Mouse (Mus musculus) inflammation-experienced regulatory T-cells, adult 6 months (primary cell): ENCODE measurements around the gene Myo3b. TPM values are rescaled to one million over a fixed set of nuclear protein-coding genes. Genes with fewer than 3 reads are reported as not detected.

Experiments
- polyA plus RNA-seq, 3 experiments: library from polyadenylated mRNA; unstranded; fragments of 100-300 nt; shearing (Covaris generic); gene quantifications; one replicate each; pipeline ENCODE4 v1.2.1; 2017

Gene Myo3b
- polyA plus RNA-seq, 3 experiments from 2014 or later = 7.0 to 13.4 (median 13.0) TPM

Other genes with a start within 250 kb of the Myo3b start
- gene Ccdc173, start 249.6 kb upstream of the Myo3b start, polyA plus RNA-seq = 1 to 10 TPM; 3.8 to 4.6 (median 4.3) TPM
- 10 to 100 TPM; 42.9 to 51.1 (median 50.9) TPM for gene Phospho2, start 249.5 kb upstream of the Myo3b start, polyA plus RNA-seq
- 1 to 10 TPM in 1 of 3 experiments, under 1 TPM in 1, not detected in 1; 0.12 to 1.1 TPM for gene Klhl23, start 217.2 kb upstream of the Myo3b start, polyA plus RNA-seq
- gene Ssb, start 177.6 kb upstream of the Myo3b start, polyA plus RNA-seq = 100 to 1,000 TPM; 304 to 401 (median 325) TPM
- 10 to 100 TPM; 63.9 to 71.4 (median 69.6) TPM for gene Mettl5, start 153.5 kb upstream of the Myo3b start, polyA plus RNA-seq
- 10 to 100 TPM; 13.4 to 19.8 (median 13.7) TPM for gene Ubr3, start 141.9 kb upstream of the Myo3b start, polyA plus RNA-seq